Mouse (Mus musculus) erythroblast, adult 5-6 weeks (primary cell): ENCODE measurements at regions not wholly inside any gene's neighbourhood (a gene's known extent, or its start where the extent isn't known, plus 50 kb on each side); places are given as distances from the start of the nearest gene placed in this dataset.

Experiments used
- ATAC-seq: replicated peaks from 2 replicates; pipeline ENCODE4 v1.8.0; 2016; ENCODE audit warnings: moderate number of reproducible peaks, mild to moderate bottlenecking, moderate TSS enrichment, inconsistent platforms; ENCODE audit not compliant: poor library complexity, low FRiP score, severe bottlenecking

GRCm38 (mm10) chr12:25160990-25161843 is 64.3 kb upstream of the Id2 start:
- ATAC-seq, result no peak

DNA sequence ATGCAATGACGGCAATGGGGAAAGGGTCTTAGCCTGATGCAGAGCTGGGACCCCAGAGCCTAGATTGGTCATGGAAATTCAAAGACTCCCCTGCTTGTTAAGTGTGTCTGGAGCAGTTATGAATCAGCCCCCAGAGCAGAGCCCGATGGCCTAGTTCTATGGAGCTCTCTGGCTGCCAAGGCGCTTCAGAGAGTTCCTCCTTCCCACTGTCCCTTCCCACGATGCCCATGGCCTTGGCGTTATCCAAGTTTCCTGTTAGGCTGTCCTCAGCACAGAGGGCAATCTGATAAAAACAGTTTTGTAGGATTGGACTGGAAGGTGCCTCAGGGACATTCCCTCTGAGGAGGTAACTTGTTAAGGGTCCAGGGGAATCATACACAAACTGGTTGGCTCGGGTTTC is 62.2 kb upstream of the Id2 start:
- no peak for ATAC-seq

- ATAC-seq, result no peak
These were observed 60.3 kb upstream of the Id2 start for GRCm38 (mm10) chr12:25157238-25157637.

DNA sequence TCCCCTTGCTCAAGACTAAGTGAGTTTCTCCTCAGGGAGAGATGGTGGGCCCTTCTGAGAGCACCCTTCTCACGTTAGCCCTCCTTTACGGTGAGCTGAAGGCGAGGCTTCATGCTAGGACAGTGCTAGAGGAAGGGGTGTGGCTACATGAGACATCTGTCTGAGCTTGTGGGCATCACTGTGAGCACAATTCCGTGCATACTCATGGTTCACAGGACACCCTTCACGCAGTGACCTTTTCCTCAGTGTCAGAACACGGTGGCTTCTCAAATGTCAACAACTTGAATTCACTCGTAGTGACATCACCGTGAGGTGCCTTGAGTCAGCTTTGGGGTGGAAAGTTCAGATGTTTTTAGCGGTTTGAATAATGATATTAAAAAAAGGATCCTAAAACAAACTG is 58.5 kb upstream of the Id2 start:
- no peak for ATAC-seq

- ATAC-seq, result no peak
These were observed 51.2 kb upstream of the Id2 start for GRCm38 (mm10) chr12:25148099-25148498.
